Mouse (Mus musculus): ENCODE measurements around the gene Slc22a22.
"Not testable (repeated sequence)": the region's sequence is repeated elsewhere in the genome, so short reads cannot be mapped to it uniquely, and the experiment has no call there.

The Slc22a22 gene

GRCm38 (mm10) chr15:57380381-57380780 is 97.0 kb downstream of the Slc22a22 start:
- DNase-seq (ENCODE audit: low spot score in 2 of 2): no peak

GRCm38 (mm10) chr15:57366446-57366845 is 111.0 kb downstream of the Slc22a22 start:
- no peak for DNase-seq (ENCODE audit: low spot score in 2 of 2)

DNA sequence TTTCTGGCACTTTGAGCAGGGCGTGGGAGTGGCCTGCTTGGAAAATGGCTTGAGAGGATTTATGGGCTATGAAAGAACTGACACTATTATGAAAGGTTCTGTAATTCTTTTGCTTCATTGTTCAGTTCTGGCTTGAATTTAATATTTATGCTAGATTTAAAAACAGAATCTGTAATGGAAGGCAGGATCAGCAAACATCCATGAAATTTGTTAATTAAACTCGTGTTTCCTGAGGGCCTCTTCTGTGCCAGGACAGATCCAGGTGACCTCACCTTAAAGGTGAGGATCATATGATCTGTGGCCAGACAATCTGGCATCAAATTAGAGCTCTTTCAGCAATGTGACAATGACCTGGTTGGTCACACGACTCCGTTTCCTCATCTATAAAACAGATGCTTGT is 122.1 kb downstream of the Slc22a22 start:
- DNase-seq (ENCODE audit: low spot score in 2 of 2): no peak

DNA sequence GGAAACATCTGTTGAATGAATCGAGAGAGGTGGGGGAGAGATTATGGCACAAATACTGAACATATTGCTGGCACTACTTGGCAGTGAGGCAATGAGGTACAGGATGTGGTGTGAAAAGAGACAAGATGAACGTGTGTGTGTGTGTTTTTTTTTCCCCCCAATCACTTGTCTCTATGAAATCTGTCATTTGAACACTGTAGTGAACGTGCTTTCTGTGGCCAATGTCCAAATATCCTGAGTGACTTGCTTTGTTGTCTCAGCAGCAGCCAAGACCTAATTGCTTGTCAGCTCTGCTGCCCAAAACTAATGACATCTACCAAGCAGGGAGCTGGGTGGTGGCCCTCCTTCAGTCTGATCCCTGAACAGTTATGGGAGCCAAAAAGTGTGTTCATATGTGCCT is 136.9 kb downstream of the Slc22a22 start:
- DNase-seq (ENCODE audit: low spot score in 2 of 2): no peak

- no peak for DNase-seq (ENCODE audit: low spot score in 2 of 2)
Measured at GRCm38 (mm10) chr15:57331326-57331725, 146.1 kb downstream of the Slc22a22 start.

DNA sequence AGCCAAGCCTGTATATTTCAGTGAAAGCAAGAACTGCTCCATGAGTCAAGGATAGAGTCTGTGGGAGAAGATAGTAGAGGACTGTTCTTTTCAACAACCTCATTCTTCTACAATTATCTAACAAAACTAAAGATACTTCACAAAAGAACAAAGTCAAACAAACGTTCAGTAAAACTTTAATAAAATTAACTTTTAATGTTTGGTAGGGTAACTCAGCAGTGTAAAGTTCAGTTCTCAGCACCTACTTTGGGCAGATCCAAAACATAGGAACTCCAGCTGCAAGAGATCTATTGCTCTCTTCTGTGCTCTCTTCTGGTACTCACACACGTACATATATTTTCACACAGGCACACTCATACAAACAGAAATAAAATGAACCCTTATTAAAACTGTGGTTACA is 159.4 kb downstream of the Slc22a22 start:
- no peak for DNase-seq (ENCODE audit: low spot score in 2 of 2)

DNA sequence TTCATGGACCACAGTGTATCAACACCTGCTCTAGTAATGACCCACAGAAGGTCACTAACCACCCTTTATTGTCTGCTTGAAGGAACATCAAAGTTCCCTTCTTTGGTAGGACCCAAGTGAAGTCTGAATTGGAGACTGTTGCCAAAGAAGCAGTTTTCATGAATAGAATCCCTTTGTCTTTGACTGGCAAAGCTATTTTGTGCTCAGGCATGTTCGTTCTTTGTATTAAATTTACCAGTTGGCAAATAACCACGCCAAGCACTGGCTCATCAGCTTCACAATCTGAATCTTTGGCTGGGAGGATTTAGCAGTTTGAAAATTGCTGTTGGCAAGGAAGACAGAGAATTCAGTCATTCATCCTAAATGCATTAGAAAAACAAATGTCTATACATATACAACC is 160.9 kb downstream of the Slc22a22 start:
- no peak for DNase-seq (ENCODE audit: low spot score in 2 of 2)

DNA sequence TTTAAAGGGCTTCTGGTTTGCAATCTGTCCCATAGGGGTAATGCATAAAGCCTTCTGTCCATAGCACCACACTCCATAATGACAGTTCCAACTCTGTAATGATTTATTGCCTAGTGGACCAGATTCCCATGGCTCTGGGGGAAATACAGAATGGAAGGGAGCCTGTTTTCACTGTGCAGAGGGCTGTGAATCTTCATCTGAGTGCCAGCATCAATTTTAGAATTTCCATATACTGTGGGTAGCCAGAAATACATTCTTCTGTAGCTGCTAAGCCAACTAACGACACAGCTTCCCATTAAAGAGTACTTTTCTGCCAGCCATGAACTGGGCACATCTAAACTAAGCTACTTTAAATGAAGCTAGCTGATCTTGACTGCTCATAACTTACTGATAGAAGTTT is 174.7 kb downstream of the Slc22a22 start:
- DNase-seq (ENCODE audit: low spot score in 2 of 2): no peak

DNA sequence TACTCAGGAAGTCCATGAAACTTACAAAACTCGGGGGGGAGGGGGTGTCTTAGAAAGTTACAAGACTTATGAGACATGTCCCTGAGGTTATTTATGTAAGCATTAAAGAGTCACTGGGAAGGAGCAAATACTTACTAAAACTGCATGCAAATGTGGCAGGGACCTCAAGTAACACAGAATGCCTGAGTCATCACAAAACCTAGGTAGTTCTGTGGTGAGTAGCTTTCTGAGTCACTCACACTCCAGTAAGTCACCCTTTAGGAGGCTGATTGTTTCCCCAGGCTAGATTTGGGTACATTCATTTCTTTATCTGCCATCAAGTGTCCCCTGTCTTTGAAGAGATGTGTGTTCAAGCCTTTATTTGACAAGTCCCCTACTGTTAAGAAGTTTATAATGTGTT is 198.9 kb downstream of the Slc22a22 start:
- no peak for DNase-seq (ENCODE audit: low spot score in 2 of 2)

GRCm38 (mm10) chr15:57276411-57276810 is 201.0 kb downstream of the Slc22a22 start:
- DNase-seq (ENCODE audit: low spot score in 2 of 2): no peak

- DNase-seq (ENCODE audit: low spot score in 2 of 2): not testable (repeated sequence)
Measured at GRCm38 (mm10) chr15:57240061-57240460, 237.4 kb downstream of the Slc22a22 start.

- no peak for DNase-seq (ENCODE audit: low spot score in 2 of 2)
Measured at GRCm38 (mm10) chr15:57230439-57230838, 247.0 kb downstream of the Slc22a22 start.

GRCm38 (mm10) chr15:57205315-57205714 is 272.1 kb downstream of the Slc22a22 start:
- DNase-seq (ENCODE audit: low spot score in 2 of 2): no peak

DNA sequence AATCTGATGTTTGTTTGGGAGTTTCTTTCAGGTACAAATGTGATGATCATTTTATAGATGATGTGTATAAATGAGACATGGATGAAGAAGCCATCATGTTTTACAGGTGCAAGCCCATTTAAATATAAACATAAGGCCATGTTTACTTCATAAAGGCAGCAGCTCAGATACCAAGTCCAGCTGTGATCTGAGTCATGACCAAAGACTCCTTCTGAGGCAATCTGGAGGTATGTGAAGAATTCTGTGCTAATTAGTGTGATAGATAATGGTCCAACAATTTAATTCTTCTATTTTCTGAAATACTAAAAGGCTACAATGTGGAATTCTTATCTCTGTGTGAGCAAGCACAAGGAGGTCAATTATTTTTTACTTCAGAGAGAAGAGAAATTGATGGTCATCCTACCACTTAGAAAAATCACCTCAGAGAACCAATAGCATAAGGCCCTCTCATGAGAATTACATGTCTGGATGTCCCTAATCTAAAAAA is 272.9 kb downstream of the Slc22a22 start:
- DNase-seq (ENCODE audit: low spot score in 2 of 2): no peak
